Mouse (Mus musculus): Measurements from ENCODE around the gene Olfr156. TPM values are rescaled to one million over a fixed set of nuclear protein-coding genes. Genes with fewer than 3 reads are reported as not detected.
"Not testable (repeated sequence)": the region's sequence is repeated elsewhere in the genome, so short reads cannot be mapped to it uniquely, and the experiment has no call there.

Olfr156 gene
- polyA plus RNA-seq, 1 experiment = not detected

DNA sequence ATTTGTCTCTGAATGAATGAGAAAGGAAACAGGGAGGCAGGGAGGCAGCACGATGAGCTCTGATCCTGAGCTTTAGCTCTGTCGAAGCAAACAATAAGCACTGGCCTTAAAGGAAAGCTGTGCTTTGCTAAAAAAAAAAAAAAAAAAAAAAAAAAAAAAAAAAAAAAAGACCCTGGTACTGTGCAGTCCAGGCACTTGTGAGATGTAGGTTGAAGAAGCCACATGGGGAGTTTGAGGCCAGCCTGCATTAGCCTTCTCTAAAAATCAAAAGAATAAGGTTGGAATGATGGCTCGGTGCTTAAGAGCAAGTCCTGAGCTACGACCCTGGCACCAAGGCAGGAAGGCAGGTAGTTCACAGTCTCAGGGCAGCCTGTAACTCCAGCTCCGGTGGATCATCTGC is 10.1 kb upstream of the Olfr156 start:
- TF ChIP-seq POLR2A (IDR thresholded peaks at IDR 0.05; ENCODE audit: borderline replicate concordance, extremely low read depth, low read depth, low read length) = no peak
- TF ChIP-seq CTCF (IDR thresholded peaks at IDR 0.05; ENCODE audit: insufficient read depth, low read length) = no peak
- no peaks in the 10 kb centered on the region for H3K4me1 ChIP-seq (ENCODE audit: control insufficient read depth, insufficient read depth, low read length)
- WGBS = 58% methylated on average over 5 of the region's 5 CpGs
- no peak for DNase-seq
- H3K4me3 ChIP-seq (replicated peaks; ENCODE audit: extremely low read depth, low read depth, low read length) = no peak overlapping the region

DNA sequence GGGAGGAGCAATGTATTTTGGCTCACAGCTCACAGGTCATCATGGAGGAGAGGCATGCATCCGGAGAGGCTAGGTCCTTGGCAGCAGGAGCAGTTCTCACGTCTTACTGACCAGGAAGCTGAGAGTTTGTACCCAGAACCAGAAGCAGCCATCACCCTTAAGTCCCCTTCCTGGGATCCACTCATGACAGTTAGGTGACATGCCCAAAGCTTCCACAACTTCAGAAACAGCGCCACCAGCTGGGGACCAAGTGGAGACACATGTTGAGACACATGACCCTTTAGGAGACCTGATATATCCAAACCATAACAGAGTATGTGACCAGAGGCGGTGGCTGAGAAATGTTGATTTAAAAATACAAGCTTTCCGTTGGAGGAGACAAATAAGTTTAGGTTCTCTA is 8.3 kb upstream of the Olfr156 start:
- TF ChIP-seq POLR2A (IDR thresholded peaks at IDR 0.05; ENCODE audit: borderline replicate concordance, extremely low read depth, low read depth, low read length) = no peak
- TF ChIP-seq CTCF (IDR thresholded peaks at IDR 0.05; ENCODE audit: insufficient read depth, low read length) = peak; percentile 19; the same call in 1 of the 2 replicates
- Histone ChIP-seq H3K4me3 (replicated peaks; ENCODE audit: extremely low read depth, low read depth, low read length) (no peak overlapping the region), H3K4me1 (ENCODE audit: control insufficient read depth, insufficient read depth, low read length) (no peaks in the 10 kb centered on the region)
- WGBS = 58% methylated on average over 5 of the region's 5 CpGs
- no peak for DNase-seq

DNA sequence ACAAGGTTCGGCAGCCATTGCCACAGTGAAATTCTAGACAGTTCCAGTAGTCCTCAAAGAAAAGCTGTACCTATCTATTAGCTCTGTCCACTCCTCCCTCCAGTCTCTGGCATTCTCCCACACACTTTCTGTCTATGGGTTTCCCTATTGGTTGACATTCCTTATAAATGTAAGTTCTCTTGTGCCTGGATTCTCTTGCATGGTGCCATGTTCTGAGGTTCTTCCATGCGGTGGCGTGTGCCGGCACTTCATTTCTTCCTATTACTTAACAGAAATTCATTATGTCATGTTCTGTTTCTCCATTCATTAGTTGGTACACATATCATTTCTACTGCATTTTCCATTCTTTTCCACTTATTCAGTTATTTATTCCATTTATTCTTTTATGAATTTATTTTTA is 5.1 kb upstream of the Olfr156 start:
- DNase-seq = no peak
- Histone ChIP-seq H3K4me3 (replicated peaks; ENCODE audit: extremely low read depth, low read depth, low read length) (no peak overlapping the region), H3K4me1 (ENCODE audit: control insufficient read depth, insufficient read depth, low read length) (no peaks in the 10 kb centered on the region)
- WGBS = 92% methylated on average over 4 of the region's 4 CpGs
- TF ChIP-seq CTCF (IDR thresholded peaks at IDR 0.05; ENCODE audit: insufficient read depth, low read length) (no peak), POLR2A (IDR thresholded peaks at IDR 0.05; ENCODE audit: borderline replicate concordance, extremely low read depth, low read depth, low read length) (no peak)

DNA sequence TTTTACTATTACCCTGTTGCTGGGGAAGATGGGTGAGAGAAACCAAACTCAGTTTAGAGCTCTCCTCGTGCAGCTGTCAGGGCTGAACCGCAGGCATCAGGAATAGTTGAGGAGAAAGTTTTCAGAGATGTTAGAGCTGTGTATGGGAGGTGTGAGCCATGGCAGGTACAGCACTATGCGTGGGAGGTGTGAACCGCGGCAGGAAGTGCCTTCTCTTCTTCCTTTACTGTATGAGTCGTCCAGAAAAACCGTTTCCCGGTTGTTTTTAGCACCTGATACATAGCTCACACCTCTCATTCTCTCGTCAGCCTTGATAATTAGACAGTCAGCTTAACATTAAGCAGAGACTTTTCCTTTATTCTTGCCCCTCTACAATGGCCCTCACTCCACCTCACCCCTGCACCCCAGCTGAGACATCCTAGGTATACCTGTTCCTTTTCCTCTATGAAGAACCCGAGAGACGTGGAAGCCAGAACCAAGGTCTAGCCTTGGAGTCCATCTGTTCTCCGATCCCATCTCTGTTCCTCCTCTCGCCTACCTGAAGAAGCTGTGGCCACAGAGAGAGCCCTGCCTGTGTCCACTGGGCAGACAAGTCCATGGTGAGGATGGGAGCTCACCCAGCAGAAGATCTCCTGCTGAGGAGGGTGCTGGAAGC is 672 bp downstream of the Olfr156 start:
- WGBS = 67% methylated on average over 13 of the region's 13 CpGs
- TF ChIP-seq POLR2A (IDR thresholded peaks at IDR 0.05; ENCODE audit: borderline replicate concordance, extremely low read depth, low read depth, low read length) (no peak), CTCF (IDR thresholded peaks at IDR 0.05; ENCODE audit: insufficient read depth, low read length) (no peak)

DNA sequence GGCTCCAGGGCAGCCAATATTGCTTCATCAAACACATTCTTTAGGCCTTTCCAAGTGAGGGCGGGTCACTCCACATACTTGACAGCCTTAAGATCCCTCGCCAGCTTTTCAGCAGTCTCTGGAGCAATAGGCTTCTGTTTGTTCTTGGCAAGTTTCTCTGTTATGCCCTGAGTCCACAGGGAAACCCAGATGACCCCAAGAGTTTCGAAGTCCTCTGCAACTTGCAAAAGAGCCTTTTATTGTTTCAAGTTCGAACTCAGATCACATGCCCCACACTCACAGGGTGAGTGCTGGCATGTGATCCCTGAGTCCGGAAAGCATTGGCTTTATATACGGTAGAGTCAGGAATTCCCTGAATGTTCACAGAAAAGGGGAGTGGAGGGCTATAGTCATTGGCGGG is 24.8 kb downstream of the Olfr156 start:
- DNase-seq = peak; percentile 33
- WGBS = 50% methylated on average over 7 of the region's 7 CpGs
- H3K4me3 ChIP-seq (replicated peaks; ENCODE audit: extremely low read depth, low read depth, low read length) = no peak overlapping the region
- TF ChIP-seq POLR2A (IDR thresholded peaks at IDR 0.05; ENCODE audit: borderline replicate concordance, extremely low read depth, low read depth, low read length) = no peak
- H3K4me1 ChIP-seq (ENCODE audit: control insufficient read depth, insufficient read depth, low read length) = 0 out of 2 replicates have a peak, but pooled peaks cover 4% of the 10 kb centered on the region

More for the DNA sequence above, 672 bp downstream of the Olfr156 start:
- Histone ChIP-seq H3K4me1 (ENCODE audit: control insufficient read depth, insufficient read depth, low read length) (no peaks in the 10 kb centered on the region), H3K4me3 (replicated peaks; ENCODE audit: extremely low read depth, low read depth, low read length) (no peak overlapping the region)
- no peak for DNase-seq

DNA sequence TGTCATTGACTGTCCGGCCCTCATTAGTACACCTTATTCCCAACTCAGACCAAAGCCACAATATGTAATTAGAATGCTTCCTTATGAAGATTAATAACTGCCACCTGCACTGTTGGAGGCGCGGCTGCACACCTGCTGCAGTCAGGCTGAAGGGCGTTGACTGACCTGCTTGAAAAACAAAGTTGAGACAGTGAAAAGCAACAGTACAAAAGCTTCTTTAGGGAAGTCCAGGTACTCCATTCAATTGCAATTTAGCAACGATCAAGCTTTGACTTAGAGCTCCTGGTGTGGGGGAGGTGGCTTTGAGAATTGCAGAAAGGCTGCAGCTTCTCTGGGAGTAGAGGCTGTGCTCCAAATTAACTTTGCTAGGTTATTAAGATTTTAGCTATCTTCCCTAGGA is 27.9 kb downstream of the Olfr156 start:
- not testable (repeated sequence) for H3K4me1 ChIP-seq (ENCODE audit: control insufficient read depth, insufficient read depth, low read length); DNase-seq; H3K4me3 ChIP-seq (replicated peaks; ENCODE audit: extremely low read depth, low read depth, low read length)
- 78% methylated on average over 5 of the region's 5 CpGs for WGBS

DNA sequence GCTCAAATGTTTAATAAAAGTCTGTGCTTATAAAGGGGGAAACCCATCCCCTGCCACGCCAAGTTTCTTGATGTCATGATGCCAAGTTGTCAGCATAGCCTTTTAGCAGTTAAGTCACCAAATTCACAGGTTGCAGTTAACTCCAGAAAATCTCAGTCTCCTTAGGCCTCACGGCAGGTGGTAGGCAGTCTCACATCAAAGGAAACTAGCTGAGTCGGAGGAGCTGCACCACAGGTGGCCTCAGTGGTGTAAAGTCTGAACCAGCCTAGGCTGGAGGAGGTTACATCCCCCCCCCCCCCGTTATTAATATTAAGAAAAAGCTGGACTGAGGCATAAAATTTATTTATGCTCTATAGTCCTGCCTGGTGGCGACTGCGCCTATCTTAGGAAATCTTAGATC is 28.4 kb downstream of the Olfr156 start:
- H3K4me3 ChIP-seq (replicated peaks; ENCODE audit: extremely low read depth, low read depth, low read length) = no peak overlapping the region
- 0 out of 2 replicates have a peak, but pooled peaks cover 4% of the 10 kb centered on the region for H3K4me1 ChIP-seq (ENCODE audit: control insufficient read depth, insufficient read depth, low read length)
- no peak for DNase-seq
- 73% methylated on average over 6 of the region's 6 CpGs for WGBS
- no peak for TF ChIP-seq CTCF (IDR thresholded peaks at IDR 0.05; ENCODE audit: insufficient read depth, low read length)
- TF ChIP-seq POLR2A (IDR thresholded peaks at IDR 0.05; ENCODE audit: borderline replicate concordance, extremely low read depth, low read depth, low read length) = no peak

DNA sequence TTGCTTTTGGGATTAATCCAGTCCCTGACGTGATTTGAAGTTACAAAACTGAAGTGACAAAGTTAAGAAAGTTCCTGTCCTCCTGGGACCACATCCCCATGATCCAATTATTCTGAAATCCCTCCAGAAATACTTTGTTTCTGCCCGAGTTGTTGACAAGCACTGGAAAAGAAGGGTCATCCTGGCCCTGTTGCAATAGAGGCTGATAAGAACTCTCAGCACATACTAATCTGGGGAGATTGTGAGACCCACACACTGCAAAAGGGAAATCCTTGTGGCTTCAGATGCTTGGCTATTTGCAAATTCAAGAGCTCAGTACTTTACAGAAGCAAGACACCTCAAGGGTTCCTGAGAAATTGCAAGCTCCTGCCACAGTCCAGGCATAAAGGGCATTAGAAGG is 51.4 kb downstream of the Olfr156 start:
- no peak for TF ChIP-seq CTCF (IDR thresholded peaks at IDR 0.05; ENCODE audit: insufficient read depth, low read length)
- no peak for TF ChIP-seq POLR2A (IDR thresholded peaks at IDR 0.05; ENCODE audit: borderline replicate concordance, extremely low read depth, low read depth, low read length)
- 21% methylated on average over 2 of the region's 2 CpGs for WGBS

DNA sequence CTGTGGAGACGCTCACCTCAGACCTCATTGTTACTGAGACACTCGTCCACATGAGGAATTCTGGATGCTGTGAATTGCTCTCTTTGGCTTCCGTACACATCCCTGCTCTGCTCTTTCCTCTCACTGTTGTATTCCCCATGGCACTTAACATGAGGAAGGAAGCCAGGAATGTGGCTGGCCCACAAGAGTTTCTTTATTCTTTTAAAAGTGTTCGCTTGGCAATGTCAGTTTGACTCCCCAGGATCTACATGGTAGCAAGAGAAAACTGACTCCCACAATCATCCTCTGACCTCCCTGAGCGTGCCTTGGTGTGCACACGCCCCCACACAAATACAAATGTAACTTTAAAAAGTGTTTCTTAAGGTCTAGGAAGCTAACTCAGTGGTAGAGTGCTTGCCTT is 52.1 kb downstream of the Olfr156 start:
- Histone ChIP-seq H3K4me1 (ENCODE audit: control insufficient read depth, insufficient read depth, low read length) (no peaks in the 10 kb centered on the region; the same call in 1 of the 2 replicates), H3K4me3 (replicated peaks; ENCODE audit: extremely low read depth, low read depth, low read length) (no peak overlapping the region)
- 30% methylated on average over 6 of the region's 6 CpGs for WGBS
- DNase-seq = no peak
- no peak for TF ChIP-seq CTCF (IDR thresholded peaks at IDR 0.05; ENCODE audit: insufficient read depth, low read length)
- no peak for TF ChIP-seq POLR2A (IDR thresholded peaks at IDR 0.05; ENCODE audit: borderline replicate concordance, extremely low read depth, low read depth, low read length)

More for the DNA sequence above, 51.4 kb downstream of the Olfr156 start:
- H3K4me3 ChIP-seq (replicated peaks; ENCODE audit: extremely low read depth, low read depth, low read length) = no peak overlapping the region
- no peaks in the 10 kb centered on the region; the same call in 1 of the 2 replicates for H3K4me1 ChIP-seq (ENCODE audit: control insufficient read depth, insufficient read depth, low read length)
- no peak for DNase-seq

DNA sequence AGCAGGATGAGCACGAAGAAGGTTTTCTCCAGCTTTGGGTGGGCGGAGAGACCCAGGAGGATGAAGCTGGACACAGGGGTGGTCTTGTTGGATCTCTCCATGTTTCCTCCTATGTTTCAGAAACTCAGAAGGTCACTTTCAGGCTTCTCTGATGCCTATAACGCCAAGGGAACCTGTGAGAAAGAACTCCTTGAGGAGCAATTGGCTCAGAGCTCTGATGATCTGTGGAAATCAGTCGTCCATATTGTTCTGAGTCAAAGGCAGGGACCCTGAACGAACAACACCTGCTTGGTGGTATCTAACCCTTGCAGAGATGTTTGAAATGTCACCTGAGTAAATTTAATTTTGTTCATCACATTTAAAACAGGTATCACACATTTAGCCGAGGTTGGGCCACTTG is 52.8 kb downstream of the Olfr156 start, which contains the start of gene Olfr159:
TSS of gene Olfr159 (minus strand) at position 101 of the 400 bp plus-strand sequence.
- no peak within 1 kb of the TSS for H3K4me3 ChIP-seq (replicated peaks; ENCODE audit: extremely low read depth, low read depth, low read length)
- WGBS = 78% methylated on average over 6 of the region's 6 CpGs
- H3K4me1 ChIP-seq (ENCODE audit: control insufficient read depth, insufficient read depth, low read length) = no peaks in the 10 kb centered on the region; the same call in 1 of the 2 replicates
- TF ChIP-seq POLR2A (IDR thresholded peaks at IDR 0.05; ENCODE audit: borderline replicate concordance, extremely low read depth, low read depth, low read length) (no peak), CTCF (IDR thresholded peaks at IDR 0.05; ENCODE audit: insufficient read depth, low read length) (no peak)
- DNase-seq = no peak

Other genes with a start within 250 kb of the Olfr156 start
- 39.0 and 47.3 TPM in 2 replicates for gene Rgp1, start 245.2 kb downstream of the Olfr156 start, polyA plus RNA-seq (2012; rRNA removed)
- gene Gba2, start 245.0 kb downstream of the Olfr156 start, polyA plus RNA-seq (2012; rRNA removed) = 19.4 and 26.0 TPM in 2 replicates
- 0.24 TPM in 1 of 2 replicates, not detected in the other for gene Msmp, start 239.4 kb downstream of the Olfr156 start, polyA plus RNA-seq (2012; rRNA removed)
- gene Npr2, start 192.0 kb downstream of the Olfr156 start, polyA plus RNA-seq (2012; rRNA removed) = 77.5 and 97.5 TPM in 2 replicates
- gene Spag8, start 170.3 kb downstream of the Olfr156 start, polyA plus RNA-seq (2012; rRNA removed) = 12.1 and 14.7 TPM in 2 replicates
- 61.6 and 71.6 TPM in 2 replicates for gene Hint2, start 167.4 kb downstream of the Olfr156 start, polyA plus RNA-seq (2012; rRNA removed)
- 13.1 and 17.3 TPM in 2 replicates for gene Tmem8b, start 154.9 kb downstream of the Olfr156 start, polyA plus RNA-seq (2012; rRNA removed)
- 0.04 and 0.15 TPM in 2 replicates for gene Fam221b, start 154.8 kb downstream of the Olfr156 start, polyA plus RNA-seq (2012; rRNA removed)
- not detected in 2 replicates for gene Olfr70, start 123.1 kb downstream of the Olfr156 start, polyA plus RNA-seq (2012; rRNA removed)
- gene Olfr71, start 113.6 kb downstream of the Olfr156 start, polyA plus RNA-seq (2012; rRNA removed) = 0.37 and 0.67 TPM in 2 replicates
- 14.4 and 15.1 TPM in 2 replicates for gene Hrct1, start 96.7 kb downstream of the Olfr156 start, polyA plus RNA-seq (2012; rRNA removed)
- gene Spaar, start 93.9 kb downstream of the Olfr156 start, polyA plus RNA-seq (2012; rRNA removed) = 5.7 and 9.4 TPM in 2 replicates
- gene Olfr159, start 52.9 kb downstream of the Olfr156 start, polyA plus RNA-seq (2012; rRNA removed) = 0.13 TPM in 1 of 2 replicates, not detected in the other
- not detected in 2 replicates for gene Olfr157, start 16.3 kb upstream of the Olfr156 start, polyA plus RNA-seq (2012; rRNA removed)
- gene Olfr155, start 27.7 kb upstream of the Olfr156 start, polyA plus RNA-seq (2012; rRNA removed) = not detected in 2 replicates
- gene Reck, start 51.6 kb upstream of the Olfr156 start, polyA plus RNA-seq (2012; rRNA removed) = 39.4 and 43.8 TPM in 2 replicates
- 14.3 and 18.1 TPM in 2 replicates for gene Glipr2, start 133.5 kb upstream of the Olfr156 start, polyA plus RNA-seq (2012; rRNA removed)
- 0.07 and 0.14 TPM in 2 replicates for gene Ccin, start 159.6 kb upstream of the Olfr156 start, polyA plus RNA-seq (2012; rRNA removed)
- gene Clta, start 180.6 kb upstream of the Olfr156 start, polyA plus RNA-seq (2012; rRNA removed) = 165 and 187 TPM in 2 replicates